Mouse (Mus musculus): ENCODE measurements around the gene Nfia.

- no peak for TF ChIP-seq GATA1 (IDR thresholded peaks at IDR 0.05; ENCODE audit: borderline replicate concordance, low read length)
- no peak for TF ChIP-seq FLI1 (IDR thresholded peaks at IDR 0.05; ENCODE audit: low read length)
These were observed 42.5 kb upstream of the Nfia start for GRCm38 (mm10) chr4:97729999-97730398.
